In genomic region chr10:5288716-5289574, GRCm38 (mm10) we compare ENCODE assay signal across 9 mouse cellular contexts.
A peak's percentile ranks its signal among the peaks of the same experiment; 100 is the strongest.
DNase-seq lines count a peak whose midpoint lies in the region; ATAC-seq lines count a peak whose summit lies in the region.
"Had no signal": no experiment of that assay in that cellular context is flagged by ENCODE, and none has a peak within 500 bp of the region (broad histone marks: within the 10 kb centered on the region; RNA-seq: fewer than 3 reads in every experiment).

No protein-coding gene starts in this region.

- H3K27ac ChIP-seq in hindbrain, embryonic 12.5 days, result 0 out of 2 replicates have a peak overlapping the region, but pooled peaks have one; percentile 8

- peak overlapping the region; percentile 11; the same call in 1 of the 2 replicates for H3K4me2 ChIP-seq in hindbrain, embryonic 12.5 days (replicated peaks)

- DNase-seq in 3134 (ENCODE audit: extremely low read depth, insufficient read length, low spot score), result peak; percentile 82
- DNase-seq in cerebellum, postnatal 10 days, result peak; percentile 21 to 45
- peak; percentile 65 to 72 for DNase-seq in frontal cortex, postnatal 36 days (ENCODE audit: low spot score in 2 of 2)
- DNase-seq in layer of hippocampus, postnatal 10 days (ENCODE audit: low spot score in 2 of 2), result peak; percentile 25 to 36
- peak; percentile 85 for DNase-seq in lung, postnatal 10 days
- DNase-seq in right cerebral cortex, postnatal 14 days, result peak; percentile 46

- H3K4me3 ChIP-seq in hindbrain, embryonic 12.5 days, result no peak overlapping the region
- H3K4me3 ChIP-seq: megakaryocyte, embryonic 14.5 days had no signal

- H3K36me3 ChIP-seq in hindbrain, embryonic 12.5 days, result no peaks in the 10 kb centered on the region

- no peaks in the 10 kb centered on the region for H3K27me3 ChIP-seq in hindbrain, embryonic 12.5 days
- H3K27me3 ChIP-seq: megakaryocyte, embryonic 14.5 days had no signal

- no peaks in the 10 kb centered on the region for H3K9me3 ChIP-seq in hindbrain, embryonic 12.5 days (replicated peaks)
- H3K9me3 ChIP-seq: megakaryocyte, embryonic 14.5 days had no signal

- ATAC-seq in hindbrain, embryonic 12.5 days (ENCODE audit: low FRiP score), result peak; percentile 32; the same call in 1 of the 2 replicates
- no peak for ATAC-seq in megakaryocyte-erythroid progenitor cell, adult 5-6 weeks (replicated peaks; ENCODE audit: low FRiP score, low TSS enrichment, poor library complexity, severe bottlenecking)

- 0 out of 2 replicates have a peak, but pooled peaks cover 5% of the 10 kb centered on the region for H3K4me1 ChIP-seq in hindbrain, embryonic 12.5 days

- no peak overlapping the region for H3K9ac ChIP-seq in hindbrain, embryonic 12.5 days

- 51% methylated on average over 19 of the region's 19 CpGs for WGBS in hindbrain, embryonic 12.5 days

Comparison
In these comparisons a context has a peak if more than half of its experiments do, and no peak if none do; other contexts are left out.
1. DNase-seq: peak in every context shown above with its lines; median percentile 85 in lung, postnatal 10 days; 82 in 3134; 68 in frontal cortex, postnatal 36 days; 46 in right cerebral cortex, postnatal 14 days; 33 in cerebellum, postnatal 10 days; 30 in layer of hippocampus, postnatal 10 days.